Mouse (Mus musculus) yolk sac, embryonic 10.5 days (tissue): Measurements from ENCODE around the gene Dzip1.

Experiments
- DNase-seq: peaks from one replicate; pipeline ENCODE4 v3.0.0-alpha.2; 2017; ENCODE audit warnings: low spot score

The Dzip1 gene

GRCm38 (mm10) chr14:118922251-118922650 is 3.0 kb downstream of the Dzip1 start:
- DNase-seq: no peak

GRCm38 (mm10) chr14:118920654-118921053 is 4.6 kb downstream of the Dzip1 start:
- DNase-seq: no peak

- no peak for DNase-seq
These were observed 6.2 kb downstream of the Dzip1 start for GRCm38 (mm10) chr14:118919025-118919424.

GRCm38 (mm10) chr14:118913651-118914050 is 11.6 kb downstream of the Dzip1 start:
- no peak for DNase-seq

- DNase-seq: no peak
These were observed 13.7 kb downstream of the Dzip1 start for GRCm38 (mm10) chr14:118911521-118911920.

GRCm38 (mm10) chr14:118910332-118911222 is 14.7 kb downstream of the Dzip1 start:
- peak; percentile 59 for DNase-seq

- DNase-seq: peak; percentile 32
These were observed 15.4 kb downstream of the Dzip1 start for GRCm38 (mm10) chr14:118909872-118910271.

GRCm38 (mm10) chr14:118907592-118907991 is 17.7 kb downstream of the Dzip1 start:
- no peak for DNase-seq

- DNase-seq: no peak
These were observed 21.2 kb downstream of the Dzip1 start for GRCm38 (mm10) chr14:118903867-118904562.

- DNase-seq: no peak
These were observed 21.9 kb downstream of the Dzip1 start for GRCm38 (mm10) chr14:118903397-118903796.

GRCm38 (mm10) chr14:118900911-118901310 is 24.3 kb downstream of the Dzip1 start:
- no peak for DNase-seq

- no peak for DNase-seq
These were observed 25.3 kb downstream of the Dzip1 start for GRCm38 (mm10) chr14:118899940-118900339.

GRCm38 (mm10) chr14:118895655-118896054 is 29.6 kb downstream of the Dzip1 start:
- no peak for DNase-seq

GRCm38 (mm10) chr14:118895228-118895627 is 30.0 kb downstream of the Dzip1 start:
- no peak for DNase-seq

GRCm38 (mm10) chr14:118890101-118890500 is 35.2 kb downstream of the Dzip1 start:
- no peak for DNase-seq

- DNase-seq: no peak
These were observed 41.1 kb downstream of the Dzip1 start for GRCm38 (mm10) chr14:118884250-118884556.

- no peak for DNase-seq
These were observed 41.7 kb downstream of the Dzip1 start for GRCm38 (mm10) chr14:118883344-118884249.

GRCm38 (mm10) chr14:118880696-118881095 is 44.6 kb downstream of the Dzip1 start:
- DNase-seq: no peak

GRCm38 (mm10) chr14:118878346-118878910 is 46.8 kb downstream of the Dzip1 start:
- DNase-seq: no peak

GRCm38 (mm10) chr14:118874786-118875415 is 50.4 kb downstream of the Dzip1 start:
- no peak for DNase-seq

- no peak for DNase-seq
These were observed 51.1 kb downstream of the Dzip1 start for GRCm38 (mm10) chr14:118874126-118874525.
